Mouse (Mus musculus): ENCODE results near the gene Icosl.
"Not testable (repeated sequence)": the region's sequence is repeated elsewhere in the genome, so short reads cannot be mapped to it uniquely, and the experiment has no call there.

The Icosl gene

GRCm38 (mm10) chr10:78074977-78075376 lies 5.9 kb downstream of the Icosl start:
- DNase-seq (ENCODE audit: low spot score) = no peak

GRCm38 (mm10) chr10:78077862-78078261 lies 8.8 kb downstream of the Icosl start:
- no peak for DNase-seq (ENCODE audit: low spot score)

- DNase-seq (ENCODE audit: low spot score) = no peak
Measured at GRCm38 (mm10) chr10:78078276-78078675, 9.2 kb downstream of the Icosl start.

GRCm38 (mm10) chr10:78079955-78080591 lies 11.0 kb downstream of the Icosl start:
- peak; percentile 37 for DNase-seq (ENCODE audit: low spot score)

- DNase-seq (ENCODE audit: low spot score) = no peak
Measured at GRCm38 (mm10) chr10:78084073-78084472, 15.0 kb downstream of the Icosl start.

- DNase-seq (ENCODE audit: low spot score) = no peak
Measured at GRCm38 (mm10) chr10:78085711-78086110, 16.6 kb downstream of the Icosl start.

GRCm38 (mm10) chr10:78086444-78087061 lies 17.5 kb downstream of the Icosl start:
- no peak for DNase-seq (ENCODE audit: low spot score)

GRCm38 (mm10) chr10:78087101-78087511 lies 18.0 kb downstream of the Icosl start:
- DNase-seq (ENCODE audit: low spot score) = no peak

GRCm38 (mm10) chr10:78090246-78090645 lies 21.1 kb downstream of the Icosl start:
- no peak for DNase-seq (ENCODE audit: low spot score)

GRCm38 (mm10) chr10:78090706-78091491 lies 21.8 kb downstream of the Icosl start:
- no peak for DNase-seq (ENCODE audit: low spot score)

- DNase-seq (ENCODE audit: low spot score) = no peak
Measured at GRCm38 (mm10) chr10:78091865-78092724, 23.0 kb downstream of the Icosl start.

- no peak for DNase-seq (ENCODE audit: low spot score)
Measured at GRCm38 (mm10) chr10:78092725-78093029, 23.6 kb downstream of the Icosl start.

GRCm38 (mm10) chr10:78095221-78095620 lies 26.1 kb downstream of the Icosl start:
- no peak for DNase-seq (ENCODE audit: low spot score)

GRCm38 (mm10) chr10:78095954-78096931 lies 27.1 kb downstream of the Icosl start:
- DNase-seq (ENCODE audit: low spot score) = no peak

GRCm38 (mm10) chr10:78099860-78100259 lies 30.8 kb downstream of the Icosl start:
- DNase-seq (ENCODE audit: low spot score) = not testable (repeated sequence)

GRCm38 (mm10) chr10:78100989-78101780 lies 32.1 kb downstream of the Icosl start:
- no peak for DNase-seq (ENCODE audit: low spot score)

- no peak for DNase-seq (ENCODE audit: low spot score)
Measured at GRCm38 (mm10) chr10:78104555-78105490, 35.7 kb downstream of the Icosl start.

- no peak for DNase-seq (ENCODE audit: low spot score)
Measured at GRCm38 (mm10) chr10:78105548-78105947, 36.4 kb downstream of the Icosl start.

- no peak for DNase-seq (ENCODE audit: low spot score)
Measured at GRCm38 (mm10) chr10:78114521-78115092, 45.5 kb downstream of the Icosl start.
